18 mouse cellular contexts compared by ENCODE assay signal in genomic region chr7:122316681-122317080, GRCm38 (mm10). TPM values are rescaled to one million over a fixed set of nuclear protein-coding genes. Genes with fewer than 3 reads are reported as not detected.
A peak's percentile ranks its signal among the peaks of the same experiment; 100 is the strongest.
DNase-seq lines count a peak whose midpoint lies in the region; ATAC-seq and TF ChIP-seq lines count a peak whose summit lies in the region.
"Had no signal": no experiment of that assay in that cellular context is flagged by ENCODE, and none has a peak within 500 bp of the region (broad histone marks: within the 10 kb centered on the region; RNA-seq: fewer than 3 reads in every experiment).

No protein-coding gene starts in this region.

- no peaks in the 10 kb centered on the region for H3K36me3 ChIP-seq in liver, postnatal 0 days (replicated peaks; ENCODE audit: insufficient read depth, low read length)
- no peaks in the 10 kb centered on the region for H3K36me3 ChIP-seq in liver, embryonic 11.5 days (ENCODE audit: control insufficient read depth, insufficient read depth, low read length)
- H3K36me3 ChIP-seq: hindbrain, embryonic 15.5 days; lung, embryonic 15.5 days; midbrain, embryonic 15.5 days had no signal

- H3K4me3 ChIP-seq in liver, postnatal 0 days (ENCODE audit: low read depth, low read length), result no peak overlapping the region
- no peak overlapping the region for H3K4me3 ChIP-seq in liver, embryonic 11.5 days (ENCODE audit: low read depth, low read length)
- H3K4me3 ChIP-seq: hindbrain, embryonic 15.5 days; lung, embryonic 15.5 days; midbrain, embryonic 15.5 days had no signal

- 67% methylated on average over 3 of the region's 3 CpGs for WGBS in liver, postnatal 0 days (ENCODE audit: insufficient replicate concordance)
- 67% methylated on average over 3 of the region's 3 CpGs for WGBS in liver, embryonic 11.5 days

- H3K9ac ChIP-seq in liver, postnatal 0 days (replicated peaks), result no peak overlapping the region
- no peak overlapping the region for H3K9ac ChIP-seq in liver, embryonic 11.5 days (ENCODE audit: low read depth, low read length)
- H3K9ac ChIP-seq: hindbrain, embryonic 15.5 days; lung, embryonic 15.5 days; midbrain, embryonic 15.5 days had no signal

- no peaks in the 10 kb centered on the region for H3K27me3 ChIP-seq in liver, postnatal 0 days (ENCODE audit: insufficient read depth, low read length)
- no peaks in the 10 kb centered on the region for H3K27me3 ChIP-seq in liver, embryonic 11.5 days (replicated peaks; ENCODE audit: control insufficient read depth, insufficient read depth, low read length)
- H3K27me3 ChIP-seq: hindbrain, embryonic 15.5 days; lung, embryonic 15.5 days; midbrain, embryonic 15.5 days had no signal

- peaks cover 11% of the 10 kb centered on the region for H3K4me1 ChIP-seq in liver, postnatal 0 days (ENCODE audit: insufficient read depth)
- no peaks in the 10 kb centered on the region for H3K4me1 ChIP-seq in liver, embryonic 11.5 days (replicated peaks; ENCODE audit: control insufficient read depth, insufficient read depth, low read length)

- H3K9me3 ChIP-seq in liver, postnatal 0 days (ENCODE audit: low read length), result no peaks in the 10 kb centered on the region
- no peaks in the 10 kb centered on the region for H3K9me3 ChIP-seq in liver, embryonic 11.5 days (ENCODE audit: control insufficient read depth, low read length)
- H3K9me3 ChIP-seq: hindbrain, embryonic 15.5 days; lung, embryonic 15.5 days; midbrain, embryonic 15.5 days had no signal

- no peak for TF ChIP-seq CTCF in liver, postnatal 0 days (IDR thresholded peaks at IDR 0.05; ENCODE audit: low read depth)

- no peak overlapping the region for H3K4me2 ChIP-seq in liver, postnatal 0 days (ENCODE audit: low read depth, low read length)
- H3K4me2 ChIP-seq in liver, embryonic 11.5 days, result no peak overlapping the region
- H3K4me2 ChIP-seq: hindbrain, embryonic 15.5 days; lung, embryonic 15.5 days; midbrain, embryonic 15.5 days had no signal

- no peak for DNase-seq in cerebellum, postnatal 4 days (ENCODE audit: low spot score in 2 of 2)
- DNase-seq in liver, postnatal 0 days, result no peak
- no peak for DNase-seq in liver, embryonic 11.5 days (ENCODE audit: low spot score)
- DNase-seq in cerebellum, adult 11-12 months, result peak; percentile 85
- DNase-seq in cerebellum, postnatal 25 days, result peak; percentile 74 to 87
- DNase-seq in embryo, embryonic 10.5 days (ENCODE audit: low spot score), result no peak
- DNase-seq: adrenal gland, adult 2 months; gastrocnemius, postnatal 14 days; kidney, adult 11 months; liver; retina, postnatal 1 day had no signal

- TF ChIP-seq EP300 in liver, postnatal 0 days (IDR thresholded peaks at IDR 0.05; ENCODE audit: low read depth), result no peak

- ATAC-seq in cerebellum, adult (ENCODE audit: insufficient number of reproducible peaks, low FRiP score, low TSS enrichment), result peak; percentile 66; the same call in 1 of the 2 replicates
- ATAC-seq in liver, postnatal 0 days, result no peak
- no peak for ATAC-seq in liver, embryonic 11.5 days (replicated peaks; ENCODE audit: low FRiP score)
- ATAC-seq in activated CD4-positive, CD25-positive, alpha-beta regulatory T cell, adult 4 months, result no peak
- ATAC-seq: CD4-positive, CD25-positive, alpha-beta regulatory T cell, adult 4 months; midbrain, embryonic 15.5 days had no signal

- H3K27ac ChIP-seq in liver, postnatal 0 days (ENCODE audit: low read depth), result peak overlapping the region; percentile 55; the same call in 1 of the 2 replicates
- no peak overlapping the region for H3K27ac ChIP-seq in liver, embryonic 11.5 days (ENCODE audit: low read depth, low read length)
- H3K27ac ChIP-seq: hindbrain, embryonic 15.5 days; kidney, postnatal 0 days; lung, embryonic 15.5 days; midbrain, embryonic 15.5 days had no signal

RNA-seq across cellular contexts. Expression of gene Prkcb, which starts 28.1 kb away (rescaled TPM):
- polyA plus RNA-seq in liver, postnatal 0 days (2015; fragmentation: Nextera tagmentation; extraction: Ambion mirVana), result 8.1 TPM in 2 replicates
- polyA plus RNA-seq in liver, embryonic 11.5 days (2014; fragmentation: Nextera tagmentation; extraction: Ambion mirVana), result 3.7 and 4.4 TPM in 2 replicates
- 10 to 100 TPM; 71.9 to 78.3 TPM for polyA plus RNA-seq in activated CD4-positive, CD25-positive, alpha-beta regulatory T cell, adult 4 months (2017; shearing (Covaris generic))

Comparison
In these comparisons a context has a peak if more than half of its experiments do, and no peak if none do; other contexts are left out.
1. DNase-seq: peak in cerebellum, adult 11-12 months (single experiment) and cerebellum, postnatal 25 days (2 of 2); none in cerebellum, postnatal 4 days (0 of 2), liver, postnatal 0 days (single experiment), liver, embryonic 11.5 days (single experiment) and embryo, embryonic 10.5 days (single experiment).